Mouse (Mus musculus) intestine, embryonic 16.5 days (tissue): Measurements from ENCODE around the gene Babam1. TPM values are rescaled to one million over a fixed set of nuclear protein-coding genes. Genes with fewer than 3 reads are reported as not detected.

Source experiments
- ATAC-seq: fragments of 200-750 bp; cut with Nextera tagmentation; 2 replicates; pipeline ENCODE4 v1.8.0; 2017; ENCODE audit warnings: moderate TSS enrichment, moderate library complexity
- H3K27ac ChIP-seq: fragments of 300-500 bp; sonication (generic); 2 replicates; pipeline ENCODE4 v1.5.1; 2014; ENCODE audit warnings: mild to moderate bottlenecking, low read length
- H3K27me3 ChIP-seq: fragments of 300-500 bp; sonication (generic); replicated peaks from 2 replicates; pipeline ENCODE4 v1.6.1; 2014; ENCODE audit warnings: low read length, control low read depth, mixed read lengths; ENCODE audit not compliant: control insufficient read depth, insufficient read depth
- H3K36me3 ChIP-seq: fragments of 300-500 bp; sonication (generic); 2 replicates; pipeline ENCODE4 v1.6.1; 2014; ENCODE audit warnings: low read length, control low read depth; ENCODE audit not compliant: control insufficient read depth, insufficient read depth
- H3K4me1 ChIP-seq: fragments of 300-500 bp; sonication (generic); 2 replicates; pipeline ENCODE4 v1.6.1; 2014; ENCODE audit warnings: low read length, control low read depth, mixed read lengths; ENCODE audit not compliant: control insufficient read depth, insufficient read depth
- H3K4me2 ChIP-seq: fragments of 300-500 bp; sonication (generic); 2 replicates; pipeline ENCODE4 v1.6.1; 2014; ENCODE audit warnings: low read depth, low read length, control low read depth
- H3K4me3 ChIP-seq: fragments of 300-500 bp; sonication (generic); 2 replicates; pipeline ENCODE4 v1.5.1; 2014; ENCODE audit warnings: mild to moderate bottlenecking, low read length
- H3K9ac ChIP-seq: fragments of 300-500 bp; sonication (generic); 2 replicates; pipeline ENCODE4 v1.6.1; 2014; ENCODE audit warnings: low read depth, low read length
- H3K9me3 ChIP-seq: fragments of 300-500 bp; sonication (generic); 2 replicates; pipeline ENCODE4 v1.6.1; 2016; ENCODE audit warnings: low read length, control low read depth; ENCODE audit not compliant: control insufficient read depth
- WGBS: fragments of 180-500 bp; shearing (Covaris S2); extraction: QIAGEN DNeasy Blood & Tissue Kit; methylation state at CpG from one replicate; pipeline ENCODE4 v1.1.7; 2014; 5-methylcytosine and 5-hydroxymethylcytosine counted together
- polyA plus RNA-seq: library from polyadenylated mRNA; unstranded; fragments of >200 nt; fragmentation: Nextera tagmentation; extraction: Ambion mirVana; gene quantifications from 2 replicates; pipeline ENCODE4 v1.2.1, GENCODE M21; 2015

Babam1 gene
- polyA plus RNA-seq, 1 experiment from 2014 or later, result 86.9 TPM

DNA sequence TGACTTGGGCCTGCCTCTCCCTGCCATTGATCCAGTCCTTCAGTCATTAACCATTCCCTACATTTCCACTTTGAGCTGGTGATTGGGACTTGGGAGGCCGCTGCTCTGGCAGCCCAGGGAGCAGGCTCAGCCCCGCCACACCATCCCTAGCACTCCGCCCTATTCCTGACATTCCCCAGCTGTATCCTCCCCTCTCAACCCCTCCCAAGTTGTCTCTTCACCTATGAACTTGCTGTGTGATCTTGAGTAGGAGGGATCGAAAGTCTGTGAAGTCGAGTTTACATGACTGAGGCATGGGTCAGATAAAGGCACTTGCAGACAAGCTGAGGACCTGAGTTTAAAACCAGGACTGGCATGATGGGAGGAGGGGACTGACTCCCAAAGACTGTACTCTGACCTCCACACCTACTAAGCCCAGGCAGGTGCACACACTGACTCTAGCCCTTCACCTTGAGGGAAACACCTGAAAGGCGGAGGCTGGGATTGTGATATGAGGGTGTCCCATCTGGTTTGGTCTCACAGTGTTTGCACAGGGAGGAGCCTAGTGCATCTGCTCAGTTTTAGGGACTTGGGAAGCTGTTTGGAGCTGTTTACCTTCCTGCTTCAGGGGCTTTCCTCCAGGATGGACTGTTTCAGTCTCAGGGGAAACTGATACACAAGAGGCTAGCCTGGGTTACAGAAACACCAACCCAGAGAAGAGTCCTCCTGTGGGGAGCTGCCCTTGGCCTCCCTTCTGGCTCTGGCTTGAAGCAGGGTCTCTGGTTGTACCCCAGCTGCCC is 6.6 kb downstream of the Babam1 start:
- peaks cover 25% of the 10 kb centered on the region for H3K4me1 ChIP-seq
- no peak overlapping the region for H3K4me2 ChIP-seq
- peak; percentile 66 for ATAC-seq
- WGBS, result 51% methylated on average over 6 of the region's 6 CpGs
- H3K27me3 ChIP-seq, result no peaks in the 10 kb centered on the region
- H3K9me3 ChIP-seq, result no peaks in the 10 kb centered on the region
- H3K9ac ChIP-seq, result no peak overlapping the region
- H3K4me3 ChIP-seq, result no peak overlapping the region
- peak overlapping the region; percentile 66 for H3K27ac ChIP-seq
- peaks cover 9% of the 10 kb centered on the region for H3K36me3 ChIP-seq

DNA sequence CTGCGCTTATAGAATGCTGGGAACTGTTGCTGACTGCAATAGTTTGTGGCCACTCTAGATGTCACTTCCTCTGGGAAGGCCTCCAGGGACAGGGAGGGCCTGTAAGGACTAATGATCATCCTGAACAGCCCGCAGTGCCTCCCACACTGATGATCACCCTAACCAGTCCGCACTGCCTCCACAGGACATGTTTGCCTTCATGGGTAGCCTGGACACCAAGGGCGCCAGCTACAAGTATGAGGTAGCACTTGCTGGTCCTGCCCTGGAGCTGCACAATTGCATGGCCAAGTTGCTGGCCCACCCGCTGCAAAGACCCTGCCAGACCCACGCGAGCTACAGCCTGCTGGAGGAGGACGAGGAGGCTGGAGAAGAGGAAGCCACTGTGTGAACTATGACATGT is 7.3 kb downstream of the Babam1 start:
- Histone ChIP-seq H3K9ac (no peak overlapping the region), H3K4me1 (peaks cover 25% of the 10 kb centered on the region), H3K9me3 (no peaks in the 10 kb centered on the region), H3K4me2 (no peak overlapping the region), H3K27ac (peak overlapping the region; percentile 66), H3K4me3 (no peak overlapping the region), H3K27me3 (no peaks in the 10 kb centered on the region), H3K36me3 (peaks cover 7% of the 10 kb centered on the region)
- WGBS, result 87% methylated on average over 8 of the region's 8 CpGs
- no peak for ATAC-seq

DNA sequence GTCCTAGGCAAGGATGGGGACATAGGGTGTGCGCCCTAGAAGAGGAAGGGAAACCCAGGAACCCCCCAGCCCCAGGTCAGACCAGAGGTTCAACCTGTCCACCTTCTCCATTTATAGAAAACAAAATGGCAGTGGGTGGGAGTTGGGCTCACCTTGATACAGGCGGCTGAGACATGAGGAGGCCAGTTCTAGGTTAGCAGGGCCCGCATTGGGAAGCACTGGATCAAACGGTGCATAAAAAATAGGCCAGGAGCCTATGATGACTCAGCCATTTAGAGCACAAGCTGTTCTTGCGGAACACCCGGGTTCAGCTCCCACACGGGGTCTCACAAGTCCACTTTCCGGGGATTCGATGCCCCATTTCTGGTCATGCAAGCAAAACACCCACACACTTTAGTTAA is 8.3 kb downstream of the Babam1 start:
- Histone ChIP-seq H3K9me3 (no peaks in the 10 kb centered on the region), H3K4me3 (peak overlapping the region; percentile 86), H3K4me1 (peaks cover 25% of the 10 kb centered on the region), H3K27ac (no peak overlapping the region), H3K27me3 (no peaks in the 10 kb centered on the region), H3K4me2 (peak overlapping the region; percentile 95), H3K36me3 (peaks cover 8% of the 10 kb centered on the region), H3K9ac (0 out of 2 replicates have a peak overlapping the region, but pooled peaks have one; percentile 83)
- WGBS, result 86% methylated on average over 9 of the region's 9 CpGs
- no peak for ATAC-seq

DNA sequence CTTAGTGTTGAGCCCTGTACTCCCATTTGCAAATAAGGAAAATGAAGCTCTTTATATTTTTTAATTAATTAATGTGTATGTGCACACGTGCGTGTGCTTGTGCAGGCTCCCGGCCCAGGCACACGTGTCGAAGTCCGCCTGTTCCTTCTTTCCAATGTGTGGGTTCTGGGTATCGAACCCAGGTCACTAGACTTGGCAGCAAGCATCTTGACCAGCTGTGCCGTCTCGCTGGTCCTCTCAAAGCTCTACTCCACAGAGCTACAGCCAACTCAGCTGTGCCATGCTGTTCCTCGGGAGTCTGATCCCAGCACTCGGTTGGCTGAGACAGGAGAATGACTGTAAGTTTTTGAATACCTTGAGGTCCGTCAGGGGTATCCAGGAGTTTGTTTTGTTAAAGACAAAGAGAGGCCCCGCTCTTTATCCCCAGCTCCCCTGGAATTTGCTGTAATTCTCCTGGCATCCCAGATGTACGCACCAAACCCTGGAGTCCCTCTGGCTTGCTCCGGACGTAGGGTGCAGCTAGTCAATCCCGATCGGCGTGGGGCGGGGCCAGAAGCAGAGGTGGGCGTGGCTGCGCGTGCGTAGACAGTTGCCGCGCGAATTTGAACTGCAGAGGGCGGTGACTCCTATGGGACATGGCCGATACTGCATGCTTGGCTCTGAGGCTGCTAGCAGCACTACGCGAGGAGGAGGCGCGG is 8.9 kb downstream of the Babam1 start, which contains the start of gene Ankle1:
Ankle1 (plus strand) TSS at position 610 of the 698 bp plus-strand sequence.
- no peaks in the 10 kb centered on the region for H3K9me3 ChIP-seq
- H3K36me3 ChIP-seq, result peaks cover 8% of the 10 kb centered on the region
- WGBS, result 14% methylated on average over 33 of the region's 33 CpGs
- H3K27ac ChIP-seq, result peak within 1 kb of the TSS; percentile 70
- H3K9ac ChIP-seq, result peak within 1 kb of the TSS; percentile 83
- ATAC-seq, result peak; percentile 87
- no peaks in the 10 kb centered on the region for H3K27me3 ChIP-seq
- peak within 1 kb of the TSS; percentile 95 for H3K4me2 ChIP-seq
- peak within 1 kb of the TSS; percentile 86 for H3K4me3 ChIP-seq
- peaks cover 25% of the 10 kb centered on the region for H3K4me1 ChIP-seq

- Histone ChIP-seq H3K36me3 (peaks cover 8% of the 10 kb centered on the region), H3K4me3 (peak overlapping the region; percentile 86), H3K9ac (peak overlapping the region; percentile 83), H3K27ac (peak overlapping the region; percentile 70), H3K4me2 (peak overlapping the region; percentile 95), H3K4me1 (peaks cover 25% of the 10 kb centered on the region), H3K27me3 (no peaks in the 10 kb centered on the region), H3K9me3 (no peaks in the 10 kb centered on the region)
- 1% methylated on average over 55 of the region's 55 CpGs for WGBS
- peak; percentile 79 for ATAC-seq
Measured at GRCm38 (mm10) chr8:71406099-71407015, 9.7 kb downstream of the Babam1 start.

DNA sequence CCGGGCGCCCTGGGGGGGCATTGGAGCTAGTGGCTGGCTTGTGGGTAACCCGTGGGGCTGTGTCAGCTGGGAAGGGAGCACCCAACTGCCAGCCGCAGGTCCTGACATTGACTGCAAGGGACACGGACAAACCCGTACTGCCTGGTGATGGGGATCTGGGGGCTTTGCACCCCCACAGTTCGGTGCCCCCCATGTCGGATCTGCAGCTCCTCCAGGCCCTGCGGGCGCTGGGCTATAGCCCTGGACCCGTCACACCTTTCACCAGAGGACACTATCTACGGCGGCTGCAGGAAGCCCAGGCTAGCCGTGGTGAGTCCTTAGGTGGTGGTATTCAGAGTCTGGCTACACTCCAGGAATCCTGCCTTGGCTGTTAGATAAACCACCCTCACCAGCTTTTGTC is 10.8 kb downstream of the Babam1 start:
- 92% methylated on average over 14 of the region's 14 CpGs for WGBS

GRCm38 (mm10) chr8:71408231-71408630 is 11.6 kb downstream of the Babam1 start:
- no peak for ATAC-seq
- Histone ChIP-seq H3K4me1 (peaks cover 25% of the 10 kb centered on the region), H3K36me3 (peaks cover 8% of the 10 kb centered on the region), H3K27ac (no peak overlapping the region), H3K4me3 (no peak overlapping the region), H3K4me2 (no peak overlapping the region), H3K27me3 (no peaks in the 10 kb centered on the region), H3K9ac (no peak overlapping the region), H3K9me3 (no peaks in the 10 kb centered on the region)
- 96% methylated on average over 4 of the region's 4 CpGs for WGBS

More for the DNA sequence above, 10.8 kb downstream of the Babam1 start:
- no peak overlapping the region for H3K27ac ChIP-seq
- no peak overlapping the region; the same call in 1 of the 2 replicates for H3K4me3 ChIP-seq
- no peaks in the 10 kb centered on the region for H3K9me3 ChIP-seq
- H3K4me2 ChIP-seq, result no peak overlapping the region
- H3K27me3 ChIP-seq, result no peaks in the 10 kb centered on the region
- H3K4me1 ChIP-seq, result peaks cover 25% of the 10 kb centered on the region
- ATAC-seq, result no peak
- H3K36me3 ChIP-seq, result peaks cover 8% of the 10 kb centered on the region
- H3K9ac ChIP-seq, result 0 out of 2 replicates have a peak overlapping the region, but pooled peaks have one; percentile 16

DNA sequence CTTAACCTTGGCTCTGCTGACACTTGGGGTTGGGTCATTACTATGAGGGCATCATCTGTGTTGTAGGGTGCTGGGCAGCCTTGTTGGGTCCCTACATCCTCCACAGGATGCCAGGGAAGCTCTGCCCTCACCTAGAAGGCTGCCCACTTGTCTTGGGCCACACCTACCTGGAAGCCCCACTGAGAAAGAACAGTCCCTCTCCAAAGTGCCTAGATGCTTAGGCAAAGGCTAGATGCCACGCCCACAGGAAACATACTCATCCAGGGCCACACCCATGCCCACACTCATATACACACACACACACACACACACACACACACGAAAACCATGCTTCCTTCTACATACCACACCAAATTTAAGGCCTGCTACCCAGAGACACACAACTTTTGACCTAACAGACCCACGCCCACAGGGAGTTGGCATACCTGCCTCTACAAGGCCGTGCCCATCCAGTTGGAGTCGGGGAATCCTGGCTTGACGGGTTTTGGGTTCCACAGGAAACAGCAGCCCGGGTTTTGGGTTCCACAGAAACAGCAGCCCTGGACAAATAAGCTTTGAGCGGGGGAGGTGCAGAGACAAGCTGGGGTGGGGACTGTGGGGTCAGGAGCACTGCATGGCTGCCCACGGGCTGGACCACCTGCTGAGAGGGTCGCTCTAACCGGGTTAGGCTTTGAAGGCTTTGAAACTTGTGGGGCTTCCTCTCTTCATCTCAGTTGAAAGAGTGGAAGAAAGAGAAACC is 15.0 kb downstream of the Babam1 start:
- Histone ChIP-seq H3K36me3 (peaks cover 8% of the 10 kb centered on the region), H3K9me3 (no peaks in the 10 kb centered on the region), H3K4me3 (no peak overlapping the region), H3K9ac (no peak overlapping the region), H3K27me3 (no peaks in the 10 kb centered on the region), H3K4me2 (no peak overlapping the region), H3K27ac (no peak overlapping the region), H3K4me1 (peaks cover 11% of the 10 kb centered on the region)
- ATAC-seq, result no peak
- 47% methylated on average over 11 of the region's 11 CpGs for WGBS
